Mouse (Mus musculus): ENCODE data around the gene Cs. TPM values are rescaled to one million over a fixed set of nuclear protein-coding genes. Genes with fewer than 3 reads are reported as not detected.
"Not testable (repeated sequence)": the region's sequence is repeated elsewhere in the genome, so short reads cannot be mapped to it uniquely, and the experiment has no call there.

Cs gene
- polyA plus RNA-seq (2011; ENCODE audit: insufficient read length, low read depth, missing spikeins) = 204 and 207 TPM in 2 replicates

- Histone ChIP-seq H3K27ac (ENCODE audit: insufficient read depth, low read length) (peak within 1 kb of the TSS; percentile 67), H3K4me3 (ENCODE audit: insufficient read depth, low read length) (peak within 1 kb of the TSS; percentile 92), H3K4me1 (ENCODE audit: control insufficient read depth, insufficient read depth, low read length) (peaks cover 5% of the 10 kb centered on the region)
- peak; percentile 80 for TF ChIP-seq POLR2A (IDR thresholded peaks at IDR 0.05; ENCODE audit: low read depth, low read length)
- no peak for TF ChIP-seq CTCF (IDR thresholded peaks at IDR 0.05; ENCODE audit: borderline replicate concordance, insufficient read depth, low read length)
Measured at GRCm38 (mm10) chr10:128337306-128338181, at the start of gene Cs. TSS of gene Cs (plus strand) at chr10:128337734.

- not testable (repeated sequence) for H3K4me3 ChIP-seq (ENCODE audit: insufficient read depth, low read length); H3K4me1 ChIP-seq (ENCODE audit: control insufficient read depth, insufficient read depth, low read length); H3K27ac ChIP-seq (ENCODE audit: insufficient read depth, low read length)
Measured at GRCm38 (mm10) chr10:128290594-128290993, 46.9 kb upstream of the Cs start.

GRCm38 (mm10) chr10:128296370-128297090 lies 41.0 kb upstream of the Cs start:
- Histone ChIP-seq H3K27ac (ENCODE audit: insufficient read depth, low read length) (no peak overlapping the region), H3K4me3 (ENCODE audit: insufficient read depth, low read length) (no peak overlapping the region), H3K4me1 (ENCODE audit: control insufficient read depth, insufficient read depth, low read length) (no peaks in the 10 kb centered on the region)
- TF ChIP-seq CTCF (IDR thresholded peaks at IDR 0.05; ENCODE audit: borderline replicate concordance, insufficient read depth, low read length) (no peak), POLR2A (IDR thresholded peaks at IDR 0.05; ENCODE audit: low read depth, low read length) (no peak)

- Histone ChIP-seq H3K27ac (ENCODE audit: insufficient read depth, low read length) (no peak overlapping the region), H3K4me1 (ENCODE audit: control insufficient read depth, insufficient read depth, low read length) (peaks cover 1% of the 10 kb centered on the region; the same call in 1 of the 2 replicates), H3K4me3 (ENCODE audit: insufficient read depth, low read length) (no peak overlapping the region)
- TF ChIP-seq POLR2A (IDR thresholded peaks at IDR 0.05; ENCODE audit: low read depth, low read length) (no peak), CTCF (IDR thresholded peaks at IDR 0.05; ENCODE audit: borderline replicate concordance, insufficient read depth, low read length) (no peak)
Measured at GRCm38 (mm10) chr10:128297221-128297620, 40.3 kb upstream of the Cs start.

- Histone ChIP-seq H3K4me3 (ENCODE audit: insufficient read depth, low read length) (no peak overlapping the region), H3K27ac (ENCODE audit: insufficient read depth, low read length) (no peak overlapping the region), H3K4me1 (ENCODE audit: control insufficient read depth, insufficient read depth, low read length) (peaks cover 3% of the 10 kb centered on the region; the same call in 1 of the 2 replicates)
- TF ChIP-seq POLR2A (IDR thresholded peaks at IDR 0.05; ENCODE audit: low read depth, low read length) (no peak), CTCF (IDR thresholded peaks at IDR 0.05; ENCODE audit: borderline replicate concordance, insufficient read depth, low read length) (no peak)
Measured at GRCm38 (mm10) chr10:128297622-128298021, 39.9 kb upstream of the Cs start.

GRCm38 (mm10) chr10:128298243-128298642 lies 39.3 kb upstream of the Cs start:
- no peak overlapping the region for H3K27ac ChIP-seq (ENCODE audit: insufficient read depth, low read length)
- peaks cover 3% of the 10 kb centered on the region; the same call in 1 of the 2 replicates for H3K4me1 ChIP-seq (ENCODE audit: control insufficient read depth, insufficient read depth, low read length)
- TF ChIP-seq POLR2A (IDR thresholded peaks at IDR 0.05; ENCODE audit: low read depth, low read length) (no peak), CTCF (IDR thresholded peaks at IDR 0.05; ENCODE audit: borderline replicate concordance, insufficient read depth, low read length) (no peak)
- H3K4me3 ChIP-seq (ENCODE audit: insufficient read depth, low read length) = no peak overlapping the region

- TF ChIP-seq CTCF (IDR thresholded peaks at IDR 0.05; ENCODE audit: borderline replicate concordance, insufficient read depth, low read length) (no peak), POLR2A (IDR thresholded peaks at IDR 0.05; ENCODE audit: low read depth, low read length) (no peak)
- H3K4me3 ChIP-seq (ENCODE audit: insufficient read depth, low read length) = no peak within 1 kb of the TSS
- H3K27ac ChIP-seq (ENCODE audit: insufficient read depth, low read length) = no peak within 1 kb of the TSS
- peaks cover 3% of the 10 kb centered on the region for H3K4me1 ChIP-seq (ENCODE audit: control insufficient read depth, insufficient read depth, low read length)
Measured at GRCm38 (mm10) chr10:128298702-128299171, 38.8 kb upstream of the Cs start, which contains the start of gene Il23a. TSS of gene Il23a (minus strand) at chr10:128298752.

- peak overlapping the region; percentile 71 for H3K4me3 ChIP-seq (ENCODE audit: insufficient read depth, low read length)
- H3K4me1 ChIP-seq (ENCODE audit: control insufficient read depth, insufficient read depth, low read length) = peaks cover 6% of the 10 kb centered on the region
Measured at GRCm38 (mm10) chr10:128302357-128302756, 35.2 kb upstream of the Cs start.

GRCm38 (mm10) chr10:128302785-128303125 lies 34.8 kb upstream of the Cs start:
- no peak for TF ChIP-seq POLR2A (IDR thresholded peaks at IDR 0.05; ENCODE audit: low read depth, low read length)
- TF ChIP-seq CTCF (IDR thresholded peaks at IDR 0.05; ENCODE audit: borderline replicate concordance, insufficient read depth, low read length) = no peak
- Histone ChIP-seq H3K27ac (ENCODE audit: insufficient read depth, low read length) (peak overlapping the region; percentile 91), H3K4me1 (ENCODE audit: control insufficient read depth, insufficient read depth, low read length) (peaks cover 6% of the 10 kb centered on the region), H3K4me3 (ENCODE audit: insufficient read depth, low read length) (peak overlapping the region; percentile 71)

More at GRCm38 (mm10) chr10:128302357-128302756, 35.2 kb upstream of the Cs start:
- peak overlapping the region; percentile 91 for H3K27ac ChIP-seq (ENCODE audit: insufficient read depth, low read length)
- TF ChIP-seq POLR2A (IDR thresholded peaks at IDR 0.05; ENCODE audit: low read depth, low read length) = no peak
- TF ChIP-seq CTCF (IDR thresholded peaks at IDR 0.05; ENCODE audit: borderline replicate concordance, insufficient read depth, low read length) = no peak
